Mouse (Mus musculus): ENCODE results near the gene Rps11. TPM values are rescaled to one million over a fixed set of nuclear protein-coding genes. Genes with fewer than 3 reads are reported as not detected.

Gene Rps11
- total and polyA plus RNA-seq, 2 experiments from 2014 or later, result 671 to 1,069 TPM

- H3K27ac ChIP-seq (ENCODE audit: low read depth, low read length), result no peak overlapping the region
- H3K27me3 ChIP-seq (ENCODE audit: insufficient read depth, low read length), result no peaks in the 10 kb centered on the region
- 91% methylated on average over 4 of the region's 4 CpGs for WGBS
- H3K9ac ChIP-seq (replicated peaks; ENCODE audit: low read length, poor library complexity, severe bottlenecking), result no peak overlapping the region
- no peak overlapping the region for H3K4me2 ChIP-seq (ENCODE audit: low read depth, low read length, poor library complexity, severe bottlenecking)
- no peaks in the 10 kb centered on the region for H3K9me3 ChIP-seq (ENCODE audit: low read length)
- TF ChIP-seq CTCF (IDR thresholded peaks at IDR 0.05), result no peak
- peaks cover 33% of the 10 kb centered on the region for H3K36me3 ChIP-seq (ENCODE audit: insufficient read depth, low read length)
- ATAC-seq (ENCODE audit: low FRiP score) (no peak), DNase-seq (ENCODE audit: low spot score) (no peak)
- no peaks in the 10 kb centered on the region for H3K4me1 ChIP-seq (ENCODE audit: insufficient read depth, low read length)
- no peak overlapping the region for H3K4me3 ChIP-seq (ENCODE audit: low read depth, low read length)
Measured at GRCm38 (mm10) chr7:45075405-45075804, 48.8 kb downstream of the Rps11 start.

- no peak for TF ChIP-seq CTCF (IDR thresholded peaks at IDR 0.05)
- WGBS, result 92% methylated on average over 12 of the region's 12 CpGs
Measured at GRCm38 (mm10) chr7:45073949-45074348, 50.3 kb downstream of the Rps11 start.

GRCm38 (mm10) chr7:45073171-45073707, 51.0 kb downstream of the Rps11 start:
- no peak overlapping the region for H3K27ac ChIP-seq (ENCODE audit: low read depth, low read length)
- no peaks in the 10 kb centered on the region for H3K27me3 ChIP-seq (ENCODE audit: insufficient read depth, low read length)
- H3K4me2 ChIP-seq (ENCODE audit: low read depth, low read length, poor library complexity, severe bottlenecking), result no peak overlapping the region
- no peak overlapping the region for H3K9ac ChIP-seq (replicated peaks; ENCODE audit: low read length, poor library complexity, severe bottlenecking)
- WGBS, result 80% methylated on average over 7 of the region's 7 CpGs
- no peak overlapping the region for H3K4me3 ChIP-seq (ENCODE audit: low read depth, low read length)
- DNase-seq (ENCODE audit: low spot score), result no peak
- H3K36me3 ChIP-seq (ENCODE audit: insufficient read depth, low read length), result peaks cover 33% of the 10 kb centered on the region
- no peaks in the 10 kb centered on the region for H3K4me1 ChIP-seq (ENCODE audit: insufficient read depth, low read length)
- TF ChIP-seq CTCF (IDR thresholded peaks at IDR 0.05), result no peak
- no peak for ATAC-seq (ENCODE audit: low FRiP score)
- no peaks in the 10 kb centered on the region for H3K9me3 ChIP-seq (ENCODE audit: low read length)

More at GRCm38 (mm10) chr7:45073949-45074348, 50.3 kb downstream of the Rps11 start:
- peaks cover 33% of the 10 kb centered on the region for H3K36me3 ChIP-seq (ENCODE audit: insufficient read depth, low read length)
- H3K4me1 ChIP-seq (ENCODE audit: insufficient read depth, low read length), result no peaks in the 10 kb centered on the region
- no peak overlapping the region for H3K4me2 ChIP-seq (ENCODE audit: low read depth, low read length, poor library complexity, severe bottlenecking)
- H3K27ac ChIP-seq (ENCODE audit: low read depth, low read length), result no peak overlapping the region
- no peak overlapping the region for H3K9ac ChIP-seq (replicated peaks; ENCODE audit: low read length, poor library complexity, severe bottlenecking)
- DNase-seq (ENCODE audit: low spot score) (no peak), ATAC-seq (ENCODE audit: low FRiP score) (no peak)
- H3K4me3 ChIP-seq (ENCODE audit: low read depth, low read length), result no peak overlapping the region
- H3K27me3 ChIP-seq (ENCODE audit: insufficient read depth, low read length), result no peaks in the 10 kb centered on the region
- H3K9me3 ChIP-seq (ENCODE audit: low read length), result no peaks in the 10 kb centered on the region

MicroRNAs within 50 kb of the gene (microRNA counts, 519-probe panel; counts per million panel counts)
- 3,914 counts per million, percentile 81 among the panel's probes with 10 or more counts for microRNA mmu-miR-150

Small RNA genes lying within 50 kb of the gene (microRNA-seq; reads per million reads assigned to microRNA genes)
- gene Mir150 (ENCODE audit: borderline number of aligned reads), result 228 reads per million, percentile 55 among the genes with 10 or more reads in this experiment
- gene Mir5121 (ENCODE audit: borderline number of aligned reads), result 15.7 reads per million, percentile 27 among the genes with 10 or more reads in this experiment
- not detected for gene Mir7055 (ENCODE audit: borderline number of aligned reads)

Other genes with a start within 250 kb of the Rps11 start
Only the 30 nearest of the 33 such genes appear.
- gene Fuz, start 228.4 kb downstream of the Rps11 start, total RNA-seq (2014; rRNA removed), result 18.5 and 22.4 TPM in 2 replicates
- 14.8 and 15.4 TPM in 2 replicates for gene Fuz, start 228.4 kb downstream of the Rps11 start, polyA plus RNA-seq (2015; fragmentation: Nextera tagmentation; extraction: Ambion mirVana)
- 208 and 238 TPM in 2 replicates for gene Ap2a1, start 194.9 kb downstream of the Rps11 start, total RNA-seq (2014; rRNA removed)
- gene Ap2a1, start 194.9 kb downstream of the Rps11 start, polyA plus RNA-seq (2015; fragmentation: Nextera tagmentation; extraction: Ambion mirVana), result 128 and 129 TPM in 2 replicates
- not detected in 2 replicates for gene Tsks, start 181.2 kb downstream of the Rps11 start, total RNA-seq (2014; rRNA removed)
- 0.12 and 0.17 TPM in 2 replicates for gene Tsks, start 181.2 kb downstream of the Rps11 start, polyA plus RNA-seq (2015; fragmentation: Nextera tagmentation; extraction: Ambion mirVana)
- 88.1 and 90.1 TPM in 2 replicates for gene Cpt1c, start 149.6 kb downstream of the Rps11 start, total RNA-seq (2014; rRNA removed)
- gene Cpt1c, start 149.6 kb downstream of the Rps11 start, polyA plus RNA-seq (2015; fragmentation: Nextera tagmentation; extraction: Ambion mirVana), result 54.0 and 56.9 TPM in 2 replicates
- gene Prmt1, start 137.9 kb downstream of the Rps11 start, total RNA-seq (2014; rRNA removed), result 218 and 285 TPM in 2 replicates
- 580 and 583 TPM in 2 replicates for gene Prmt1, start 137.9 kb downstream of the Rps11 start, polyA plus RNA-seq (2015; fragmentation: Nextera tagmentation; extraction: Ambion mirVana)
- 37.2 and 40.6 TPM in 2 replicates for gene Irf3, start 126.8 kb downstream of the Rps11 start, total RNA-seq (2014; rRNA removed)
- gene Irf3, start 126.8 kb downstream of the Rps11 start, polyA plus RNA-seq (2015; fragmentation: Nextera tagmentation; extraction: Ambion mirVana), result 25.6 and 25.9 TPM in 2 replicates
- gene Bcl2l12, start 125.7 kb downstream of the Rps11 start, total RNA-seq (2014; rRNA removed), result 7.8 and 11.4 TPM in 2 replicates
- 5.9 and 8.4 TPM in 2 replicates for gene Bcl2l12, start 125.7 kb downstream of the Rps11 start, polyA plus RNA-seq (2015; fragmentation: Nextera tagmentation; extraction: Ambion mirVana)
- 86.5 and 90.9 TPM in 2 replicates for gene Scaf1, start 108.1 kb downstream of the Rps11 start, total RNA-seq (2014; rRNA removed)
- 49.0 and 53.3 TPM in 2 replicates for gene Scaf1, start 108.1 kb downstream of the Rps11 start, polyA plus RNA-seq (2015; fragmentation: Nextera tagmentation; extraction: Ambion mirVana)
- 7.3 and 7.9 TPM in 2 replicates for gene Rras, start 106.5 kb downstream of the Rps11 start, total RNA-seq (2014; rRNA removed)
- 11.9 and 14.0 TPM in 2 replicates for gene Rras, start 106.5 kb downstream of the Rps11 start, polyA plus RNA-seq (2015; fragmentation: Nextera tagmentation; extraction: Ambion mirVana)
- gene Prr12, start 71.6 kb downstream of the Rps11 start, total RNA-seq (2014; rRNA removed), result 17.4 and 17.9 TPM in 2 replicates
- 8.8 and 9.2 TPM in 2 replicates for gene Prr12, start 71.6 kb downstream of the Rps11 start, polyA plus RNA-seq (2015; fragmentation: Nextera tagmentation; extraction: Ambion mirVana)
- 68.3 and 79.4 TPM in 2 replicates for gene Nosip, start 62.0 kb downstream of the Rps11 start, total RNA-seq (2014; rRNA removed)
- 70.0 and 72.3 TPM in 2 replicates for gene Nosip, start 62.0 kb downstream of the Rps11 start, polyA plus RNA-seq (2015; fragmentation: Nextera tagmentation; extraction: Ambion mirVana)
- 7.7 and 10.3 TPM in 2 replicates for gene Prrg2, start 61.8 kb downstream of the Rps11 start, total RNA-seq (2014; rRNA removed)
- gene Prrg2, start 61.8 kb downstream of the Rps11 start, polyA plus RNA-seq (2015; fragmentation: Nextera tagmentation; extraction: Ambion mirVana), result 13.7 and 15.7 TPM in 2 replicates
- gene Rcn3, start 32.2 kb downstream of the Rps11 start, total RNA-seq (2014; rRNA removed), result 24.2 and 29.5 TPM in 2 replicates
- 31.9 and 33.6 TPM in 2 replicates for gene Rcn3, start 32.2 kb downstream of the Rps11 start, polyA plus RNA-seq (2015; fragmentation: Nextera tagmentation; extraction: Ambion mirVana)
- 27.2 and 30.5 TPM in 2 replicates for gene Fcgrt, start 20.6 kb downstream of the Rps11 start, total RNA-seq (2014; rRNA removed)
- gene Fcgrt, start 20.6 kb downstream of the Rps11 start, polyA plus RNA-seq (2015; fragmentation: Nextera tagmentation; extraction: Ambion mirVana), result 36.4 and 44.5 TPM in 2 replicates
- 1,048 and 1,621 TPM in 2 replicates for gene Rpl13a, start 4.3 kb upstream of the Rps11 start, total RNA-seq (2014; rRNA removed)
- gene Rpl13a, start 4.3 kb upstream of the Rps11 start, polyA plus RNA-seq (2015; fragmentation: Nextera tagmentation; extraction: Ambion mirVana), result 667 and 701 TPM in 2 replicates
- 2.0 TPM in 1 of 2 replicates, not detected in the other for gene Gm45713, start 11.8 kb upstream of the Rps11 start, total RNA-seq (2014; rRNA removed)
- gene Gm45713, start 11.8 kb upstream of the Rps11 start, polyA plus RNA-seq (2015; fragmentation: Nextera tagmentation; extraction: Ambion mirVana), result 0.39 TPM in 1 of 2 replicates, not detected in the other
- 3.4 and 7.8 TPM in 2 replicates for gene Flt3l, start 12.0 kb upstream of the Rps11 start, total RNA-seq (2014; rRNA removed)
- gene Flt3l, start 12.0 kb upstream of the Rps11 start, polyA plus RNA-seq (2015; fragmentation: Nextera tagmentation; extraction: Ambion mirVana), result 1.3 and 1.7 TPM in 2 replicates
- gene Pih1d1, start 29.9 kb upstream of the Rps11 start, total RNA-seq (2014; rRNA removed), result 104 and 124 TPM in 2 replicates
- 77.1 and 81.6 TPM in 2 replicates for gene Pih1d1, start 29.9 kb upstream of the Rps11 start, polyA plus RNA-seq (2015; fragmentation: Nextera tagmentation; extraction: Ambion mirVana)
- 18.9 and 22.0 TPM in 2 replicates for gene Aldh16a1, start 30.1 kb upstream of the Rps11 start, total RNA-seq (2014; rRNA removed)
- gene Aldh16a1, start 30.1 kb upstream of the Rps11 start, polyA plus RNA-seq (2015; fragmentation: Nextera tagmentation; extraction: Ambion mirVana), result 12.9 and 15.2 TPM in 2 replicates
- gene Slc17a7, start 39.5 kb upstream of the Rps11 start, total RNA-seq (2014; rRNA removed), result 1.9 and 2.5 TPM in 2 replicates
- gene Slc17a7, start 39.5 kb upstream of the Rps11 start, polyA plus RNA-seq (2015; fragmentation: Nextera tagmentation; extraction: Ambion mirVana), result 0.95 and 0.96 TPM in 2 replicates
- not detected in 2 replicates for gene Gfy, start 55.1 kb upstream of the Rps11 start, total RNA-seq (2014; rRNA removed)
- 0.11 and 0.51 TPM in 2 replicates for gene Gfy, start 55.1 kb upstream of the Rps11 start, polyA plus RNA-seq (2015; fragmentation: Nextera tagmentation; extraction: Ambion mirVana)
- not detected in 2 replicates for gene Pth2, start 56.6 kb upstream of the Rps11 start, total RNA-seq (2014; rRNA removed)
- gene Pth2, start 56.6 kb upstream of the Rps11 start, polyA plus RNA-seq (2015; fragmentation: Nextera tagmentation; extraction: Ambion mirVana), result 0.93 and 1.3 TPM in 2 replicates
- 0.24 and 0.38 TPM in 2 replicates for gene Ccdc155, start 80.5 kb upstream of the Rps11 start, total RNA-seq (2014; rRNA removed)
- 0.32 and 0.50 TPM in 2 replicates for gene Ccdc155, start 80.5 kb upstream of the Rps11 start, polyA plus RNA-seq (2015; fragmentation: Nextera tagmentation; extraction: Ambion mirVana)
- 9.0 and 14.4 TPM in 2 replicates for gene Dkkl1, start 87.7 kb upstream of the Rps11 start, total RNA-seq (2014; rRNA removed)
- 23.8 and 23.9 TPM in 2 replicates for gene Dkkl1, start 87.7 kb upstream of the Rps11 start, polyA plus RNA-seq (2015; fragmentation: Nextera tagmentation; extraction: Ambion mirVana)
- 31.2 and 54.8 TPM in 2 replicates for gene Tead2, start 91.3 kb upstream of the Rps11 start, total RNA-seq (2014; rRNA removed)
- 16.8 and 17.0 TPM in 2 replicates for gene Tead2, start 91.3 kb upstream of the Rps11 start, polyA plus RNA-seq (2015; fragmentation: Nextera tagmentation; extraction: Ambion mirVana)
- 1.2 and 1.7 TPM in 2 replicates for gene Cd37, start 114.7 kb upstream of the Rps11 start, total RNA-seq (2014; rRNA removed)
- 1.5 and 2.4 TPM in 2 replicates for gene Cd37, start 114.7 kb upstream of the Rps11 start, polyA plus RNA-seq (2015; fragmentation: Nextera tagmentation; extraction: Ambion mirVana)
- 0.16 and 1.3 TPM in 2 replicates for gene Slc6a16, start 116.6 kb upstream of the Rps11 start, total RNA-seq (2014; rRNA removed)
- gene Slc6a16, start 116.6 kb upstream of the Rps11 start, polyA plus RNA-seq (2015; fragmentation: Nextera tagmentation; extraction: Ambion mirVana), result 2.3 and 3.1 TPM in 2 replicates
- gene Slc6a21, start 153.1 kb upstream of the Rps11 start, total RNA-seq (2014; rRNA removed), result not detected in 2 replicates
- not detected in 2 replicates for gene Slc6a21, start 153.1 kb upstream of the Rps11 start, polyA plus RNA-seq (2015; fragmentation: Nextera tagmentation; extraction: Ambion mirVana)
- gene Trpm4, start 209.3 kb upstream of the Rps11 start, total RNA-seq (2014; rRNA removed), result 22.6 and 35.4 TPM in 2 replicates
- 10.4 and 10.7 TPM in 2 replicates for gene Trpm4, start 209.3 kb upstream of the Rps11 start, polyA plus RNA-seq (2015; fragmentation: Nextera tagmentation; extraction: Ambion mirVana)
- gene Hrc, start 210.9 kb upstream of the Rps11 start, total RNA-seq (2014; rRNA removed), result 0.33 TPM in 1 of 2 replicates, not detected in the other
- gene Hrc, start 210.9 kb upstream of the Rps11 start, polyA plus RNA-seq (2015; fragmentation: Nextera tagmentation; extraction: Ambion mirVana), result 0.26 and 0.49 TPM in 2 replicates

Data from midbrain, postnatal 0 days (tissue).